Mouse (Mus musculus) forebrain, embryonic 10.5 days (tissue): ENCODE data around the gene Olfr625-ps1. TPM values are rescaled to one million over a fixed set of nuclear protein-coding genes. Genes with fewer than 3 reads are reported as not detected.
"Not testable (repeated sequence)": the region's sequence is repeated elsewhere in the genome, so short reads cannot be mapped to it uniquely, and the experiment has no call there.

Experiments used
- DNase-seq: peaks from one replicate; pipeline ENCODE4 v3.0.0-alpha.2; 2017; ENCODE audit warnings: low spot score; ENCODE audit errors: extremely low spot score
- H3K27ac ChIP-seq: fragments of 300-500 bp; sonication (generic); 2 replicates; pipeline ENCODE4 v1.5.1; 2016; ENCODE audit warnings: mild to moderate bottlenecking
- H3K27me3 ChIP-seq: fragments of 300-500 bp; sonication (generic); 2 replicates; pipeline ENCODE4 v1.6.1; 2016; ENCODE audit warnings: mild to moderate bottlenecking; ENCODE audit not compliant: poor library complexity, severe bottlenecking
- H3K36me3 ChIP-seq: fragments of 300-500 bp; sonication (generic); replicated peaks from 2 replicates; pipeline ENCODE4 v1.6.1; 2016; ENCODE audit warnings: mild to moderate bottlenecking, moderate library complexity
- H3K4me1 ChIP-seq: fragments of 300-500 bp; sonication (generic); 2 replicates; pipeline ENCODE4 v1.6.1; 2016
- H3K4me3 ChIP-seq: fragments of 300-500 bp; sonication (generic); 2 replicates; pipeline ENCODE4 v1.5.1; 2016; ENCODE audit warnings: mild to moderate bottlenecking, moderate library complexity
- H3K9me3 ChIP-seq: fragments of 300-500 bp; sonication (generic); 2 replicates; pipeline ENCODE4 v1.6.1; 2016; ENCODE audit warnings: mild to moderate bottlenecking, moderate library complexity
- WGBS: fragments of 180-500 bp; shearing (Covaris S2); methylation state at CpG from one replicate; pipeline ENCODE4 v1.1.7; 2016; 5-methylcytosine and 5-hydroxymethylcytosine counted together
- polyA plus RNA-seq: library from polyadenylated mRNA; unstranded; fragments of >200 nt; fragmentation: Nextera tagmentation; extraction: Ambion mirVana; gene quantifications from 2 replicates; pipeline ENCODE4 v1.2.1, GENCODE M21; 2016

Gene Olfr625-ps1
- polyA plus RNA-seq: not detected in 2 replicates

DNA sequence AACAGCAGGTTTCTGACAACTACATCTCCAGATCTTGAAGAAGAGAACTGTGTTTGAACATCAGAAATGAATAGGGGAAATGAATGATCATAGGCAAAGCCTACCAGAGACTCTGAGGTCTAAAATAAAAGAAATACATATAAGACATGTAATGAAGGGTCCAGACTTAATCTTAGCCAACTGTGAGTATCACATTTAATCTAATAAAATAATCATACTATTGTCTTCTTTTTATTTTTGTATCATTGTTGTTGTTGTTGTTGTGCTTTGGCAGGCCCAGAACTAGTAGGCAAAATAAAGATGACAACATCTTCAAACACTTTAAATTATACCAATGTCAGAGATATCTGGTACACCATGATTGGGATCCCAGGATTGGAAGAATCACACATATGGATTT is at the start of gene Olfr625-ps1:
Gene Olfr625-ps1, plus strand, starts transcription at position 301 of the 400 bp plus-strand sequence.
- DNase-seq: no peak
- Histone ChIP-seq H3K4me1 (no peaks in the 10 kb centered on the region), H3K4me3 (no peak within 1 kb of the TSS), H3K27me3 (no peaks in the 10 kb centered on the region), H3K9me3 (no peaks in the 10 kb centered on the region), H3K36me3 (no peaks in the 10 kb centered on the region), H3K27ac (no peak within 1 kb of the TSS)

DNA sequence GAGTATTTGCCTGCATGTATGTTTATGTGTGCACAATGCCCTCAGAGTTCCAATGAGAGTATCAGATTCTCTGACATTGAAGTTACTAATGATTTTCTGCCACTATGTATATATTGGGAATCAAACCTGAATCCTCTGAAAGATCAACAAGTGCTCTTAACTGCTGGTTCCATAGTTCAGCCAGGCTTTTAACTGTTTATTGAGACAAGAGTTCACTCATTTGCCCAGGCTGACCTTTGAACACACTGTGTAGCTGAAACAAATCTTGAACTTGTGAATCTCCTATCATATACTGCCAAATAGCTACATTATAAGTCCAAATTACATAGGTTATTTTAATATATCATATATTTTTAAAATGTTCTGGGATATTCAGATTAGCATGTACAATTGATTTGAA is 45.7 kb upstream of the Olfr625-ps1 start:
- H3K27ac ChIP-seq: no peak overlapping the region
- H3K4me1 ChIP-seq: no peaks in the 10 kb centered on the region
- no peaks in the 10 kb centered on the region for H3K27me3 ChIP-seq
- DNase-seq: no peak
- H3K9me3 ChIP-seq: no peaks in the 10 kb centered on the region
- H3K36me3 ChIP-seq: no peaks in the 10 kb centered on the region
- H3K4me3 ChIP-seq: no peak overlapping the region

DNA sequence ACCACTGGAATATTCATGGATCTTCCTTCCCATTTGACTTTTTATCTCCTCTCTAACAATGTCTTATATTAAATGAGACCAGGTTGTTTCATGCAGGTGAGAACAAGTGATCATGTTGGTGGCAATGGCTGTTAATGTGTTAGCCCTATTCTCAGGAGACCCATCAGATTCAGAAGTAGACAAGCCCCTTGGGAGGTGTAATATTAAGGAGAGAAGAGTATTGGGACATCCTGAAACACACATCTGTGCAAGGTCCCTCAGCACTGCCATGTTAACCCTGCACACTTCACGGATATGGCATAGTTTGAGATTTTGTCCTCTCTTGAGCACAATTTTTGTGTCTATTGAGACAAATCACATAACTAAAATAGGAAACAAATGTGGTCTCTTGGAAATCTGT is 39.9 kb upstream of the Olfr625-ps1 start, which contains the start of gene Olfr622:
Gene Olfr622, minus strand, starts transcription at position 101 of the 400 bp plus-strand sequence.
- Histone ChIP-seq H3K27ac (no peak within 1 kb of the TSS), H3K4me1 (no peaks in the 10 kb centered on the region), H3K27me3 (no peaks in the 10 kb centered on the region), H3K9me3 (no peaks in the 10 kb centered on the region), H3K36me3 (no peaks in the 10 kb centered on the region), H3K4me3 (no peak within 1 kb of the TSS)
- 83% methylated on average over 1 of the region's 1 CpGs for WGBS
- no peak for DNase-seq

DNA sequence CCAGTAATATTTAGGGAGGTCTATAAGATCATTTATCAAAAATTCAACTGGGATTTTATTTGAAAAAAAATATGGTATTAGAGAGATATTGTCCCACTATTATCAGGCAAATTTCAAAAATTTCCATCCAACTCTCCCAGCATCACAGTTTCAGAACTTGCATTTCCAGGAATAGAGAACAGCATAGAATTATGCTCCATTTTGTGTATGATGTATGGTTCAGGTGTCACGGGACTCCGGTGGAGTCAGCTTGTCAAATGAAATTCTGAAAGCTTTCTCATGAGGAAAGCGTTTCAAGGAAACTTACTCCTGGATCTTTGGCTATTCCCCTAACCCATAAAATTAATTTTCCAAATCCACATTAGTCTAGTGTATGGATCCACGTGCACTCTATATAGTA is 38.5 kb upstream of the Olfr625-ps1 start:
- WGBS: 92% methylated on average over 4 of the region's 4 CpGs

DNA sequence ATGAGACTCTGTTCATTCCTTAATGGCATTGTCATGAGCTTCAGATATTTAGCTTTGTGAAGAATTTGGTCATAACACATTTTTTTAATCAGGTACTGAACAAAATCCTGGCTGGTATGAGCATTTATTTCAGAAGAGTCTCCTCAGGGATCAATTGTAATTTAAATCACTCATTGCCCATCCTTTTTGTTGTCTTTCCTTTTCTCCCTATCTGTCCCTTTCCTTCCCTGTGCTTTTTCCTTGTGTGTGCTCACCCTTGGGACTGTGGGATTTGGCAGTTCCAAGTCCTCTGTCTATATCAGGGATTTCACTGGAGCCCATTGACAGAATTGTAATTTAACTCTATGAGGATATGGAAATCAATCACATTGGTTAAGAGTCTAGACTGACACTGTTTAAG is 18.9 kb upstream of the Olfr625-ps1 start, which contains the start of gene Olfr623:
Gene Olfr623, minus strand, starts transcription at position 101 of the 400 bp plus-strand sequence.
- Histone ChIP-seq H3K4me3 (no peak within 1 kb of the TSS), H3K36me3 (no peaks in the 10 kb centered on the region), H3K27me3 (no peaks in the 10 kb centered on the region), H3K4me1 (no peaks in the 10 kb centered on the region), H3K9me3 (no peaks in the 10 kb centered on the region), H3K27ac (no peak within 1 kb of the TSS)
- no peak for DNase-seq

More for the DNA sequence above, 38.5 kb upstream of the Olfr625-ps1 start:
- DNase-seq: no peak
- Histone ChIP-seq H3K27me3 (no peaks in the 10 kb centered on the region), H3K4me1 (no peaks in the 10 kb centered on the region), H3K27ac (no peak overlapping the region), H3K4me3 (no peak overlapping the region), H3K9me3 (no peaks in the 10 kb centered on the region), H3K36me3 (no peaks in the 10 kb centered on the region)

DNA sequence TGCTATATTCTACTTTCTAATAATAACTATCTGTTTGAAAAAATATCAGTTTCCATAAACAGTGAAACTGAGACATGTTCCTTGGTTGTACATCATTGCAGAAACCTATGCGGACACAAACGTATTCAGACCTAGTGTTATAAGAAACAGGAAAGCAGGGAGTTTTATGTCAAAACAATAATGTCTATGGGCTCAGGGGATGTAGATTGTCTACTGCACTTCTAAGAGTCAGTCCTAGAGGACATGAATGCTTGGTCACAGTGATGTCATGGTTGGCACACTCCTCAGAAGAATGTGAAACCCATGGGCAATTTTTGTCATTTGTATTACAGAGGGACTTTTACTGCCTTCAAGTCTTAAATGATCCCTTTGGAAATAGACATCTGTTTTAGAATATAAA is 11.4 kb upstream of the Olfr625-ps1 start, which contains the start of gene Olfr624:
Gene Olfr624, minus strand, starts transcription at position 101 of the 400 bp plus-strand sequence.
- 95% methylated on average over 2 of the region's 2 CpGs for WGBS
- DNase-seq: no peak
- no peaks in the 10 kb centered on the region for H3K4me1 ChIP-seq
- no peak within 1 kb of the TSS for H3K27ac ChIP-seq
- no peaks in the 10 kb centered on the region for H3K9me3 ChIP-seq
- H3K36me3 ChIP-seq: no peaks in the 10 kb centered on the region
- no peaks in the 10 kb centered on the region for H3K27me3 ChIP-seq
- H3K4me3 ChIP-seq: no peak within 1 kb of the TSS

DNA sequence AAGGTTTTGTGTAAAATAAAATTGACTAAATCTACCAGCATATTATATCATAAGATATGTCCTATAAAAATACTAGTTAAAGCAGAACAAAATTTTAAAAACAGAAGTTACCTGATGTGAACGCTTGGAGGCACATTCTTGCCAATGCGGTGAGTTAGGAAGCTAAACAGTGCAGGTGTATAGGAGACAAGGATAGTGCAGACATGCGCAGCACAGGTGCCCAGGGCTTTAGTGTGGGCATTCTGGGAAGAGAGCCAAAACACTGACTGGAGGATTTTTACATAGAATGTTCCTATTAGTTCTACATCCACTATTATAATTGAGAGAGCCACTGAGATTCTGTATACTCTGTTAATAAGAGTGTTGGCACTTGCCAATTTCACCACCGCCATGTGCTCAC is 16.9 kb downstream of the Olfr625-ps1 start:
- no peaks in the 10 kb centered on the region for H3K27me3 ChIP-seq
- no peaks in the 10 kb centered on the region for H3K9me3 ChIP-seq
- H3K36me3 ChIP-seq: no peaks in the 10 kb centered on the region
- H3K4me3 ChIP-seq: no peak overlapping the region
- H3K4me1 ChIP-seq: no peaks in the 10 kb centered on the region
- no peak overlapping the region for H3K27ac ChIP-seq
- WGBS: 94% methylated on average over 4 of the region's 4 CpGs
- no peak for DNase-seq

DNA sequence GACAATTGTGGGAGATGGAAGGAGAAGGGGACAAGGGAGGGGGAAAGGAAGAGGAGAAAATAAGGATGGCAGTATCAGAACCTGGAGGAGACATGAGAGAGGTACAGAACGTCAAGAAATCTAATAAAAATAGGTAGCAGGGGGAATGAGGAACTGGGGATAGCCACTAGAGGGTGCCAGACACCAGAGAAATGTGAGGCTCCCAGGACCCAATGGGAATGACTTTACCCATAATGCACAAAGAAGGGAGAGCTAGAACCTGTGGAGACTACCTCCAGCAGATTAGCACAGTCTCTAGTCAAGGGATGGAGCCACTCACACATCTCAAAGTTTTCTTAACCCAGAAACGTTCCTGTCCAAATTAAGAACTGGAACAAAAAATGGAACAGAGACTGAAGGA is 29.5 kb downstream of the Olfr625-ps1 start:
- Histone ChIP-seq H3K4me3 (no peak overlapping the region), H3K36me3 (no peaks in the 10 kb centered on the region), H3K9me3 (no peaks in the 10 kb centered on the region), H3K27ac (no peak overlapping the region), H3K27me3 (no peaks in the 10 kb centered on the region), H3K4me1 (no peaks in the 10 kb centered on the region)
- DNase-seq: no peak
- WGBS: 39% methylated on average over 2 of the region's 2 CpGs

DNA sequence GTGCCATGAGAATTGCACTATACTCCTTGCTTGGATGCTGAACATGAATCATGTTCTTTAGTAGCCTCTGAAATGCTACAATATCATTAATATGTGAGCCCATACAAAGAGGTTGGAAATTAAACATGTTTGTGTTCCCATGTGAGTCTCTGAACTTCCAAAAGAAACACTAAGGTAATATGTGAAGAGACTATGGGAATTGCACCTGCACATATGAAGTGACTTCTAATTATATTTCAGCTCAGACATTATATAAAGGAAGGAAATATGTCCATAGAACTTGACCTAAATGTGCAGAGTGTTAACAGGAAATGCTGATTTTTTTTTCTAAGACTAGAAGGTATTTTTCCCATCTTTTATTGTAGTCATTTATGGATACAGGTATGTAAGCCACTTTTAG is 31.9 kb downstream of the Olfr625-ps1 start, which contains the start of gene Olfr243:
Gene Olfr243, plus strand, starts transcription at position 301 of the 400 bp plus-strand sequence.
- Histone ChIP-seq H3K4me1 (no peaks in the 10 kb centered on the region), H3K36me3 (no peaks in the 10 kb centered on the region), H3K4me3 (no peak within 1 kb of the TSS), H3K27me3 (no peaks in the 10 kb centered on the region), H3K9me3 (no peaks in the 10 kb centered on the region), H3K27ac (no peak within 1 kb of the TSS)
- no peak for DNase-seq

DNA sequence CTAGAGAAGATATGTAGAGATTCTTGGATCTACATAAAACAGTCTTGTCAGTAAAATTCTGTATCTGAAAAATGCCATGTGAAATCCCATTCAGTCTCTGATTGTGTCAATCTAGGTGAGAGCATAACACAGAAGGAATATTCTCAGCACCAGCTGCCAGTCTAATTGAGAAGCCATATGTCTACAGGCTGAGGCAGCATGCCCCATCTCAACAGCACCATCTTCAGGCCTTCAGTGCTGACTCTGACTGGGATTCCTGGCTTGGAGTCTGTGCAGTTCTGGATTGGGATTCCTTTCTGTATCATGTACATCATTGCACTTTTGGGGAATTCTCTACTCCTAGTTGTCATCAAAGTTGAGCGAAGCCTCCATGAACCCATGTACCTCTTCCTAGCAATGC is 33.9 kb downstream of the Olfr625-ps1 start:
- not testable (repeated sequence) for H3K9me3 ChIP-seq, DNase-seq, H3K27me3 ChIP-seq, H3K36me3 ChIP-seq, H3K27ac ChIP-seq, H3K4me3 ChIP-seq, H3K4me1 ChIP-seq
- 96% methylated on average over 1 of the region's 1 CpGs for WGBS

DNA sequence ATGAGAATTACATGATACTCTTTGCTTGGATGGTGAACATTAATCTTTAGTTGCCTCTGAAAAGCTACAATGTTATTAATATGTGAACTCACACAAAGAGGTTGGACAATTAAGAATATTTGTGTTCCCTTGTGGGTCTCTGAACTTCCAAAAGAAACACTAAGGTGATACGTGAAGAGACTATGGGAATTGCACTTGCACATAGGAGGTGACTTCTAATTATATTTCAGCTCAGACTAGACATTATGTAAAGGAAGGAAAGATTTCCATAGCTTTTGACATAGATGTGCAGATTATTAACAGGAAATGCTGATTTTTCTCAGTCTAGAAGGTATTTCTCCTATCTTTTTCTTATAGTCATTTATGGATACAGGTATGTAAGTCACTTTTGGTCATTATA is 47.6 kb downstream of the Olfr625-ps1 start, which contains the start of gene Olfr628:
Gene Olfr628, plus strand, starts transcription at position 301 of the 400 bp plus-strand sequence.
- H3K27ac ChIP-seq: no peak within 1 kb of the TSS
- 92% methylated on average over 1 of the region's 1 CpGs for WGBS
- DNase-seq: no peak

More for the DNA sequence above, 47.6 kb downstream of the Olfr625-ps1 start, which contains the start of gene Olfr628:
- H3K27me3 ChIP-seq: no peaks in the 10 kb centered on the region
- no peaks in the 10 kb centered on the region for H3K4me1 ChIP-seq
- H3K4me3 ChIP-seq: no peak within 1 kb of the TSS
- H3K9me3 ChIP-seq: no peaks in the 10 kb centered on the region
- no peaks in the 10 kb centered on the region for H3K36me3 ChIP-seq
